Mouse (Mus musculus): ENCODE measurements at regions not wholly inside any gene's neighbourhood (a gene's known extent, or its start where the extent isn't known, plus 50 kb on each side); places are given as distances from the start of the nearest gene placed in this dataset.

DNA sequence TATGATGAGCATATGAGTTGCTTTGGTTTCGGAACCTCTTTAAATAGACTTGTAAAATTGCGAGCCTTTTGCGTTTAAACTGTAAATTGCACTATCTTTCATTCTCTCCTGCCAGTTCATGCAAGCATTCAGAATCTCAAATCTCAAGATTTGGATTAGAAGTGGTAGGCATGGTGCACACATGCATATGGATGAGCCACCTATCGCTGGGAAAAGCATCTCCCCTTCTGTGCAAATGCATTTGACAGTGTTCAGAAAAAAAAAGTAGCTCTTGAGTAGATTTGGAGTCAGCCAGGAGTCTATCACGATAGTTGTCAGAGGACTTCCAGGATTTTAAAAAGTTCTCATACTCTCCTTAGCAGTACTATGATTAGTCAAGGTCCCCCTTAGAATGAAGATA lies 212.5 kb upstream of the Got2 start:
- TF ChIP-seq EP300 (IDR thresholded peaks at IDR 0.05; ENCODE audit: low read depth) (no peak), CTCF (IDR thresholded peaks at IDR 0.05; ENCODE audit: low read depth) (no peak)
